In the genomic region with DNA sequence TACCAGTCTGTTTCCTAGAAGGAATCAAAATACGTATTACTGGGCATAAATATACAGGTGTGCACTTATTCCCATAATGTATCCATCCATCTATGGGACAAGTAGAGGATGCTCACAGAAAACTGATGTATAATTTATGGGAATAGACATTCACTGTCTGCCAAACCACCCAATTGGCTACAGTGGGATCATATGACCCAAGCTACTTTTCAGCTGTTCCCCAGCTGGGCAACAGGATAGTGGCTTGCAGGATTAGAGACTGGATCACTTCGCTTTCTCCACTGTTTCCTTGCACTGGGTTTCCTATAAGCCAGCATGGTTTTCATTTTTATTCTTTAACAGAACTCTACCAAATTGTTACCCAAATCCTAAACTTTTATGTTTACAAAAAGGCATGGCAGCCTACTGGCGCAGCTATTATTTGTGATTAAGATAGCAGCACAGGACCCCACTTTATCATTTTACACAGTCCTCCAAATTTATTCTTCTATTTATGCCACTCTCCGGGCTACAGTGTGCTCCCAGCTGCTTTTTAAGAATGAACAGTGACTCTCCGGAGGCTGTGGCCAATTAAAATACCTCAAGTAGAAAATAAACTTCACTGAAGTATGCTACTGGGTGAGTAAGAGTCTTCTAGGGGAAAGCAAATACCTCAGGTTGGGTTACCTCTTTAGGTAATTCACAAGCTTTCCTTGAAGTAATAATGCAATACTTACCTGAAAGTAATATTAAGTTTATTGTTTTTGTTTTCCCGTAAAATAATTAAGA, we compare ENCODE assay signal across 15 mouse cellular contexts.
A peak's percentile ranks its signal among the peaks of the same experiment; 100 is the strongest.
DNase-seq lines count a peak whose midpoint lies in the region; ATAC-seq lines count a peak whose summit lies in the region.
"Had no signal": no experiment of that assay in that cellular context is flagged by ENCODE, and none has a peak within 500 bp of the region (broad histone marks: within the 10 kb centered on the region; RNA-seq: fewer than 3 reads in every experiment).

No protein-coding gene starts in this region.

- H3K9ac ChIP-seq in hindbrain, embryonic 12.5 days: no peak overlapping the region
- H3K9ac ChIP-seq in neural tube, embryonic 15.5 days (replicated peaks): no peak overlapping the region
- H3K9ac ChIP-seq: kidney, embryonic 15.5 days; limb, embryonic 12.5 days; lung, embryonic 14.5 days had no signal

- H3K4me2 ChIP-seq in hindbrain, embryonic 12.5 days (replicated peaks): no peak overlapping the region
- no peak overlapping the region for H3K4me2 ChIP-seq in neural tube, embryonic 15.5 days
- H3K4me2 ChIP-seq: kidney, embryonic 15.5 days; limb, embryonic 12.5 days; lung, embryonic 14.5 days had no signal

- no peaks in the 10 kb centered on the region for H3K27me3 ChIP-seq in hindbrain, embryonic 12.5 days
- no peaks in the 10 kb centered on the region for H3K27me3 ChIP-seq in neural tube, embryonic 15.5 days (replicated peaks)
- H3K27me3 ChIP-seq: kidney, embryonic 15.5 days; limb, embryonic 12.5 days had no signal

- H3K4me3 ChIP-seq in hindbrain, embryonic 12.5 days: no peak overlapping the region
- no peak overlapping the region for H3K4me3 ChIP-seq in neural tube, embryonic 15.5 days (replicated peaks)
- H3K4me3 ChIP-seq: kidney, embryonic 15.5 days; limb, embryonic 12.5 days had no signal

- H3K9me3 ChIP-seq in hindbrain, embryonic 12.5 days (replicated peaks): no peaks in the 10 kb centered on the region
- no peaks in the 10 kb centered on the region for H3K9me3 ChIP-seq in neural tube, embryonic 15.5 days (replicated peaks)
- H3K9me3 ChIP-seq: kidney, embryonic 15.5 days; limb, embryonic 12.5 days had no signal

- DNase-seq in lung, postnatal 36 days: peak; percentile 17
- DNase-seq in lung, postnatal 4 days: no peak
- DNase-seq in mesoderm, embryonic 11.5 days (ENCODE audit: low read depth, low spot score): peak; percentile 28
- no peak for DNase-seq in heart, postnatal 4 days
- DNase-seq in kidney, adult 11 months: no peak
- DNase-seq in right cerebral cortex, postnatal 25 days: no peak
- DNase-seq: adrenal gland, postnatal 25 days; gastrocnemius, postnatal 10 days; layer of hippocampus, adult 9-11 months; lung, embryonic 14.5 days; thymus, adult 18-20 months had no signal

- no peaks in the 10 kb centered on the region for H3K36me3 ChIP-seq in hindbrain, embryonic 12.5 days
- no peaks in the 10 kb centered on the region for H3K36me3 ChIP-seq in neural tube, embryonic 15.5 days
- H3K36me3 ChIP-seq: kidney, embryonic 15.5 days; limb, embryonic 12.5 days had no signal

- WGBS in hindbrain, embryonic 12.5 days: 64% methylated on average over 6 of the region's 6 CpGs
- WGBS in neural tube, embryonic 15.5 days: 48% methylated on average over 6 of the region's 6 CpGs

- peak; percentile 59 for ATAC-seq in hindbrain, embryonic 12.5 days (ENCODE audit: low FRiP score)
- peak; percentile 56; the same call in 1 of the 2 replicates for ATAC-seq in neural tube, embryonic 15.5 days (ENCODE audit: low FRiP score)

- peaks cover 4% of the 10 kb centered on the region; the same call in 1 of the 2 replicates for H3K4me1 ChIP-seq in hindbrain, embryonic 12.5 days
- peaks cover 9% of the 10 kb centered on the region for H3K4me1 ChIP-seq in neural tube, embryonic 15.5 days
- H3K4me1 ChIP-seq: kidney, embryonic 15.5 days had no signal

- H3K27ac ChIP-seq in hindbrain, embryonic 12.5 days: no peak overlapping the region
- no peak overlapping the region for H3K27ac ChIP-seq in neural tube, embryonic 15.5 days (replicated peaks)
- H3K27ac ChIP-seq: kidney, embryonic 15.5 days; limb, embryonic 12.5 days had no signal

Comparison
In these comparisons a context has a peak if more than half of its experiments do, and no peak if none do; other contexts are left out.
1. DNase-seq: peak in lung, postnatal 36 days (single experiment) and mesoderm, embryonic 11.5 days (single experiment); none in lung, postnatal 4 days (0 of 2), heart, postnatal 4 days (single experiment), kidney, adult 11 months (single experiment) and right cerebral cortex, postnatal 25 days (single experiment).